Mouse (Mus musculus) liver, embryonic 14.5 days (tissue): ENCODE results near the gene Mettl4. TPM values are rescaled to one million over a fixed set of nuclear protein-coding genes. Genes with fewer than 3 reads are reported as not detected.
A peak's percentile ranks its signal among the peaks of the same experiment; 100 is the strongest.

Experiments used
- ATAC-seq: fragments of 200-750 bp; cut with Nextera tagmentation; 2 replicates; pipeline ENCODE4 v1.8.0; 2017; ENCODE audit warnings: moderate number of reproducible peaks, mild to moderate bottlenecking, moderate library complexity; ENCODE audit not compliant: insufficient read depth
- DNase-seq, 3 experiments: peaks; one replicate each; pipeline ENCODE4 v3.0.0-alpha.2; 2012 to 2013; ENCODE audit warnings: low read depth in 3 of 3, low spot score in 3 of 3
- H3K27ac ChIP-seq: fragments of 300-500 bp; sonication (generic); 2 replicates; pipeline ENCODE4 v1.5.1; 2014; ENCODE audit warnings: moderate library complexity, mild to moderate bottlenecking, control low read depth, inconsistent platforms
- H3K27me3 ChIP-seq: fragments of 300-500 bp; sonication (generic); 2 replicates; pipeline ENCODE4 v1.6.1; 2014; ENCODE audit warnings: mild to moderate bottlenecking, low read length, moderate library complexity; ENCODE audit not compliant: control insufficient read depth, insufficient read depth
- H3K36me3 ChIP-seq: fragments of 300-500 bp; sonication (generic); replicated peaks from 2 replicates; pipeline ENCODE4 v1.6.1; 2014; ENCODE audit warnings: low read depth; ENCODE audit not compliant: control insufficient read depth, insufficient read depth
- H3K4me1 ChIP-seq, 2 experiments: fragments of 200-500 bp in 1 of 2; fragments of 300-500 bp in 1 of 2; sonication (generic) in 1 of 2; replicated peaks; 2 replicates each; pipeline ENCODE4 v1.6.1; 2012 to 2014; ENCODE audit warnings: antibody characterized with exemption in 1 of 2, inconsistent platforms in 1 of 2, low read length in 1 of 2; ENCODE audit not compliant: control insufficient read depth in 2 of 2, insufficient read depth in 2 of 2
- H3K4me2 ChIP-seq: fragments of 300-500 bp; sonication (generic); 2 replicates; pipeline ENCODE4 v1.6.1; 2014; ENCODE audit warnings: low read depth, mild to moderate bottlenecking, control low read depth, moderate library complexity
- H3K4me3 ChIP-seq, 2 experiments: fragments of 200-500 bp in 1 of 2; fragments of 300-500 bp in 1 of 2; sonication (generic) in 1 of 2; 2 replicates each; pipeline ENCODE4 v1.5.1; 2012 to 2014; ENCODE audit warnings: low read depth in 2 of 2, low read length in 2 of 2, mild to moderate bottlenecking in 2 of 2, control low read depth in 1 of 2, inconsistent platforms in 1 of 2, moderate library complexity in 1 of 2; ENCODE audit not compliant: insufficient read depth in 1 of 2
- H3K9ac ChIP-seq: fragments of 300-500 bp; sonication (generic); replicated peaks from 2 replicates; pipeline ENCODE4 v1.6.1; 2014; ENCODE audit warnings: mild to moderate bottlenecking, control low read depth, moderate library complexity
- H3K9me3 ChIP-seq: fragments of 300-500 bp; sonication (generic); 2 replicates; pipeline ENCODE4 v1.6.1; 2016; ENCODE audit warnings: low read length, mixed read lengths; ENCODE audit not compliant: control insufficient read depth
- CTCF ChIP-seq: IDR thresholded peaks from 2 replicates; pipeline ENCODE4 v1.5.1; 2016; ENCODE audit warnings: antibody characterized with exemption, low read depth, control low read depth
- EP300 ChIP-seq: IDR thresholded peaks from 2 replicates; pipeline ENCODE4 v1.6.1; 2016; ENCODE audit warnings: antibody characterized with exemption, low read depth
- WGBS: fragments of 180-500 bp; shearing (Covaris S2); extraction: QIAGEN DNeasy Blood & Tissue Kit; methylation state at CpG from one replicate; pipeline ENCODE4 v1.1.7; 2014; ENCODE audit not compliant: insufficient replicate concordance; 5-methylcytosine and 5-hydroxymethylcytosine counted together
- polyA plus RNA-seq, 2 experiments: library from polyadenylated mRNA; depleted of rRNA in 1 of 2; stranded (reverse) in 1 of 2; unstranded in 1 of 2; fragments of >200 nt; fragmentation: Nextera tagmentation in 1 of 2; extraction: Ambion mirVana in 1 of 2; gene quantifications; 2 replicates each; pipeline versions ENCODE4 v1.2.1 to v1.2.3; 2012 to 2014

The Mettl4 gene
- polyA plus RNA-seq (2012; rRNA removed) (3.8 and 5.1 TPM in 2 replicates), polyA plus RNA-seq (2014; fragmentation: Nextera tagmentation; extraction: Ambion mirVana) (13.5 and 14.6 TPM in 2 replicates)

DNA sequence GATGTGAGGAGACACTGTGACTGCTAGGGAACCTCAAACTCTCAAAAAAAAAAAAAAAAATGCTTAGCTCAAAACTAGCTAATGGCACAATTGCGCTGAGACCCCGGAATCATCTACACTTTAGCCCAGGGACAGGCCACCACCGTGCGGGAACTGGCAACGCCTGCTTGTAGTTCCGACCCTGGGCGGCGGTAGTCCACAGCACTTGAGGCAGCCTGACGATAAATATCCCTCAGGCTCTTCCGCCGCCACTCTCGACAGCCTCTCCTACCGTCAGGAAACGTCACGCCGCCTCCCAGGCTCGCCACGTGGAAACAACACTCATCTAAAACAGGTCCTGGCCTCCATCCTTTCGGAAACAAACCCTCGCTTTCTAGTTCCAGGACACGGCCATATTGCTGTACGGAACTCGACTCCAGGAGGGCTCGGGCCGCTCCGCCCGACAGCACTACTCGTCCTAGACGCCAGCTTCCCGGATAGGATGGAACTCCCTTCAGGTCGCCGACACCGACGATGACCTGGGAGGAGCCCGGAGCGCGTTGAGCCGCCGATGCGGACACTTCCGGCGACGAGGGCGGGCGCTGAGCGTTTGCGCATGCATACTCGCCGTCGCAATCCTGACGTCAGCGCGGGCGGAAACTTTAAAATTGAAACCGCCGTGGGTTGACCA lies at the start of gene Mettl4:
Gene Mettl4, minus strand, starts transcription at position 554 of the 670 bp plus-strand sequence.
- peak within 1 kb of the TSS; percentile 85 for H3K4me2 ChIP-seq
- H3K9me3 ChIP-seq, result no peaks in the 10 kb centered on the region
- DNase-seq (peak; percentile 81 to 85 (median 83)), ATAC-seq (peak; percentile 97)
- peak within 1 kb of the TSS; percentile 96 for H3K27ac ChIP-seq
- WGBS, result under 1% methylated on average over 56 of the region's 56 CpGs
- H3K4me1 ChIP-seq, result peaks cover 7 to 11% of the 10 kb centered on the region in 2 experiments; a peak in 3 of 4 replicates
- TF ChIP-seq EP300 (no peak), CTCF (peak; percentile 32; the same call in 1 of the 2 replicates)
- H3K9ac ChIP-seq, result peak within 1 kb of the TSS; percentile 87
- peak within 1 kb of the TSS; percentile 93 to 96 for H3K4me3 ChIP-seq
- no peaks in the 10 kb centered on the region for H3K27me3 ChIP-seq
- no peaks in the 10 kb centered on the region for H3K36me3 ChIP-seq

- no peak for DNase-seq
- Histone ChIP-seq H3K4me2 (no peak overlapping the region), H3K4me1 (no peaks in the 10 kb centered on the region), H3K4me3 (no peak overlapping the region), H3K27me3 (no peaks in the 10 kb centered on the region), H3K27ac (no peak overlapping the region), H3K9me3 (no peaks in the 10 kb centered on the region), H3K36me3 (peaks cover 12% of the 10 kb centered on the region), H3K9ac (no peak overlapping the region)
- ATAC-seq, result no peak
- no peak for TF ChIP-seq EP300
- no peak for TF ChIP-seq CTCF
- WGBS, result 44% methylated on average over 2 of the region's 2 CpGs
Observed at GRCm38 (mm10) chr17:94778871-94779482, 29.2 kb upstream of the Mettl4 start.

DNA sequence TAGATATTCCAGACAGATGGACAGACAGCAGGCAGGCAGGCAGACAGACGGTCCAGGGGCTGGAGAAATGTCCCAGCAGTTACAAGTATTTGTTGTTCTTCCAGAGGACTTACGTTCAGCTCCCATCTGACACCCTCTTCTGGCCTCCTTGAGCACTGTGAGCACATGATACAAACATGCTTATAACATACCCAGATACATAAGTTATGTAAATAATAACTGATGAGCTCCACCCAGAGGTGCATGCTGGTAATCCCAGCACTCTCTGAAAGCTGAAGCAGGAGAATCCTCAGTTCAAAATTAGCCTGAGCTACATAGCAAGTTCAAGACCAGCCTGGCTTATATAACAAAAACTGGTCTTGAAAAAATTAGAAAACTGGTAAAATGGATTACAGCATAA lies 18.7 kb upstream of the Mettl4 start:
- no peak overlapping the region for H3K9ac ChIP-seq
- 67% methylated on average over 2 of the region's 2 CpGs for WGBS
- ATAC-seq, result no peak

DNA sequence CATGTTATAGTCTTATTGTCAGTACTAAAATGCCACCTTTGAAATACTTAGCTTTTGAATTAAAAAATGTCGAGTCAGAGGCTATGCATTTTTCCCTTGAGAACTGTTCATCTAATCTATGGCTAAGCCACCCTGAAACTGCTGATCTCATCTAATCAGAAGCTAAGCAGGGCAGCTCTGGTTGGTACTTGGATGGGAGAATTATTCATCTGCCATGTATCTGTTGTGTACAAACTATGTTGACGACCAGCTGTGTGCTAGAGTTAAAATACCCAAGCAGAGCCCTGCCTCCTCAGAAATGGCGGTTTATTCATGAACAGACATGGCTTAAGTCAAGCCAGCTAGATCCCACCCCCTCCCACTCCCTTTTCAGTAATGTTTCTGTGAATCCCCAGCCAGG lies 14.9 kb upstream of the Mettl4 start:
- Histone ChIP-seq H3K27me3 (no peaks in the 10 kb centered on the region), H3K9ac (no peak overlapping the region), H3K4me3 (no peak overlapping the region), H3K36me3 (peaks cover 24% of the 10 kb centered on the region), H3K27ac (no peak overlapping the region), H3K4me1 (no peaks in the 10 kb centered on the region; a peak in 1 of 4 replicates), H3K9me3 (no peaks in the 10 kb centered on the region), H3K4me2 (no peak overlapping the region)
- 49% methylated on average over 3 of the region's 3 CpGs for WGBS
- DNase-seq (no peak), ATAC-seq (peak; percentile 68)
- TF ChIP-seq CTCF, result no peak
- TF ChIP-seq EP300, result peak; percentile 58

More for the DNA sequence above, 18.7 kb upstream of the Mettl4 start:
- Histone ChIP-seq H3K4me3 (no peak overlapping the region), H3K36me3 (peaks cover 41% of the 10 kb centered on the region), H3K4me2 (no peak overlapping the region), H3K27me3 (no peaks in the 10 kb centered on the region), H3K4me1 (no peaks in the 10 kb centered on the region; a peak in 1 of 4 replicates), H3K9me3 (no peaks in the 10 kb centered on the region), H3K27ac (no peak overlapping the region)
- no peak for TF ChIP-seq EP300
- TF ChIP-seq CTCF, result no peak
- DNase-seq, result no peak

DNA sequence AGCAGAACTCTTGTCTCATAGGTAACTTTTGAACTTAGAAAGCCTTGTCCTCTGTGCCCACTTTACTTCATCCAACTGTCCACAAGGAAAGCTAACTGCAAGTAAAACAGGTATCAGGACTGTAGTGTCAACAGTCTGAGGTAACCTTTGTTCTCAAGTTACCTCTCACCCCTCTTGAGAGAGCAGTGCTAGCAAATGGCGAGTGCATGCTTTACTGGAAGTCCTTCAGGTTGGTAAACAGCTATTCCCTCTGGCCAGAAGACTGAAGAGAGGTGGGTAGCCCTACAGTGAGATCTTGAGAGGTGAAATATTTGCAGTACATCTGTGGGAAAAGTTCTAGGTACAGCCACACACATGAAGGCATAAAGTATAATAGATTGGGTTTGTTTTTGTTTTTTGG lies 14.2 kb upstream of the Mettl4 start:
- ATAC-seq (no peak), DNase-seq (no peak)
- Histone ChIP-seq H3K27ac (no peak overlapping the region), H3K9me3 (no peaks in the 10 kb centered on the region), H3K4me1 (no peaks in the 10 kb centered on the region; a peak in 1 of 4 replicates), H3K4me2 (no peak overlapping the region), H3K4me3 (no peak overlapping the region), H3K36me3 (peaks cover 24% of the 10 kb centered on the region), H3K9ac (no peak overlapping the region), H3K27me3 (no peaks in the 10 kb centered on the region)
- no peak for TF ChIP-seq CTCF
- no peak for TF ChIP-seq EP300
- 63% methylated on average over 1 of the region's 1 CpGs for WGBS
